Mouse (Mus musculus) brain, adult 10 weeks (tissue): Measurements from ENCODE around the gene Mgam. TPM values are rescaled to one million over a fixed set of nuclear protein-coding genes. Genes with fewer than 3 reads are reported as not detected.

Experiments used
- polyA plus RNA-seq: library from polyadenylated mRNA; stranded (reverse); fragments of 350-450 nt; fragmentation: Illumina TruSeq; extraction: RNeasy Lipid Tissue Mini Kit (QIAGEN cat#74804); gene quantifications from one replicate; pipeline ENCODE4 v1.2.3, GENCODE M21; 2015; ENCODE audit warnings: low read depth, low replicate concordance

Mgam gene
- not detected for polyA plus RNA-seq

GRCm38 (mm10) chr6:40628406-40629000 is at the start of gene Mgam:
Gene Mgam (plus strand): TSS chr6:40628831.

GRCm38 (mm10) chr6:40585645-40586044 is 43.0 kb upstream of the Mgam start, which contains the start of gene Clec5a:
Gene Clec5a (minus strand): TSS chr6:40585821.

GRCm38 (mm10) chr6:40613260-40613852 is 15.3 kb upstream of the Mgam start, which contains the start of gene Tas2r138:
Gene Tas2r138 (minus strand): TSS chr6:40613310.

Other genes starting within 250 kb of the Mgam start
- gene E330009J07Rik, start 192.7 kb upstream of the Mgam start, polyA plus RNA-seq = 43.1 TPM
- 0.45 TPM for gene Wee2, start 189.7 kb upstream of the Mgam start, polyA plus RNA-seq
- 48.1 TPM for gene Ssbp1, start 157.5 kb upstream of the Mgam start, polyA plus RNA-seq
- not detected for gene Tas2r137, start 137.6 kb upstream of the Mgam start, polyA plus RNA-seq
- not detected for gene Tas2r108, start 135.3 kb upstream of the Mgam start, polyA plus RNA-seq
- not detected for gene Prss37, start 109.3 kb upstream of the Mgam start, polyA plus RNA-seq
- gene Olfr461, start 73.8 kb upstream of the Mgam start, polyA plus RNA-seq = not detected
- not detected for gene Olfr460, start 59.3 kb upstream of the Mgam start, polyA plus RNA-seq
- gene Clec5a, start 43.0 kb upstream of the Mgam start, polyA plus RNA-seq = 4.3 TPM
- gene Tas2r138, start 15.5 kb upstream of the Mgam start, polyA plus RNA-seq = not detected